Mouse (Mus musculus) cerebellum, adult (tissue): ENCODE results near the gene Scamp1.

Source experiments
- ATAC-seq: cut with Nextera tagmentation; 2 replicates; pipeline ENCODE4 v1.9.2; 2017; ENCODE audit warnings: mild to moderate bottlenecking, moderate library complexity, mixed read lengths; ENCODE audit not compliant: insufficient number of reproducible peaks, low FRiP score, low TSS enrichment

Scamp1 gene

GRCm38 (mm10) chr13:94182026-94182425 is 103.6 kb downstream of the Scamp1 start:
- ATAC-seq = no peak

GRCm38 (mm10) chr13:94180477-94181420 is 104.9 kb downstream of the Scamp1 start:
- ATAC-seq = no peak

- peak; percentile 84 for ATAC-seq
These were observed 107.1 kb downstream of the Scamp1 start for GRCm38 (mm10) chr13:94178401-94179040.

GRCm38 (mm10) chr13:94177148-94177547 is 108.5 kb downstream of the Scamp1 start:
- no peak for ATAC-seq

- ATAC-seq = 0 out of 2 replicates have a peak, but pooled peaks have one; percentile 13
These were observed 110.1 kb downstream of the Scamp1 start for GRCm38 (mm10) chr13:94175379-94176050.

GRCm38 (mm10) chr13:94174577-94175279 is 110.9 kb downstream of the Scamp1 start:
- ATAC-seq = no peak

GRCm38 (mm10) chr13:94173633-94174576 is 111.8 kb downstream of the Scamp1 start:
- ATAC-seq = peak; percentile 31

- ATAC-seq = no peak
These were observed 112.9 kb downstream of the Scamp1 start for GRCm38 (mm10) chr13:94172533-94173310.

GRCm38 (mm10) chr13:94171612-94172011 is 114.0 kb downstream of the Scamp1 start:
- ATAC-seq = no peak

- no peak for ATAC-seq
These were observed 116.2 kb downstream of the Scamp1 start for GRCm38 (mm10) chr13:94169325-94169916.

- no peak for ATAC-seq
These were observed 117.3 kb downstream of the Scamp1 start for GRCm38 (mm10) chr13:94168319-94168718.

- no peak for ATAC-seq
These were observed 121.2 kb downstream of the Scamp1 start for GRCm38 (mm10) chr13:94164501-94164900.

GRCm38 (mm10) chr13:94159478-94160220 is 126.0 kb downstream of the Scamp1 start:
- ATAC-seq = no peak

GRCm38 (mm10) chr13:94158864-94159477 is 126.7 kb downstream of the Scamp1 start:
- ATAC-seq = no peak

GRCm38 (mm10) chr13:94155657-94156429 is 129.8 kb downstream of the Scamp1 start:
- ATAC-seq = no peak
